Mouse (Mus musculus) G1E (cell line): ENCODE measurements at regions not wholly inside any gene's neighbourhood (a gene's known extent, or its start where the extent isn't known, plus 50 kb on each side); places are given as distances from the start of the nearest gene placed in this dataset.

Experiments
- ATAC-seq: 2 replicates; pipeline ENCODE4 v1.8.0; 2016; ENCODE audit warnings: mild to moderate bottlenecking; ENCODE audit not compliant: insufficient number of reproducible peaks, poor library complexity, low FRiP score, severe bottlenecking; ENCODE audit errors: extremely low read depth
- DNase-seq: peaks from one replicate; pipeline ENCODE4 v3.0.0; 2012; ENCODE audit warnings: low spot score
- H3K27me3 ChIP-seq: 2 replicates; pipeline ENCODE4 v1.6.1; 2012; ENCODE audit warnings: mild to moderate bottlenecking, low read length, inconsistent platforms; ENCODE audit not compliant: insufficient read depth
- H3K36me3 ChIP-seq: replicated peaks from 2 replicates; pipeline ENCODE3; 2012; ENCODE audit warnings: mild to moderate bottlenecking, inconsistent platforms
- H3K4me1 ChIP-seq: 2 replicates; pipeline ENCODE4 v1.6.1; 2012; ENCODE audit warnings: low read depth, low read length, inconsistent platforms, mixed read lengths; ENCODE audit not compliant: insufficient read depth
- H3K4me3 ChIP-seq: 2 replicates; pipeline ENCODE4 v1.5.1; 2012; ENCODE audit warnings: low read depth, mild to moderate bottlenecking, inconsistent platforms, low read length, moderate library complexity, mixed read lengths
- H3K9me3 ChIP-seq: replicated peaks from 2 replicates; pipeline ENCODE4 v1.6.1; 2012; ENCODE audit warnings: inconsistent platforms
- CTCF ChIP-seq: IDR thresholded peaks from 2 replicates; pipeline ENCODE4 v1.5.1; 2012; ENCODE audit warnings: low read depth, low read length, inconsistent platforms, mixed read lengths
- GATA1 ChIP-seq: IDR thresholded peaks from 2 replicates; pipeline ENCODE4 v1.6.1; 2012; ENCODE audit warnings: borderline replicate concordance, low read length, inconsistent platforms, mixed read lengths
- GATA2 ChIP-seq: IDR thresholded peaks from 2 replicates; pipeline ENCODE4 v1.6.1; 2012; ENCODE audit warnings: low read depth, low read length, inconsistent platforms, borderline replicate concordance
- POLR2AphosphoS5 ChIP-seq: IDR thresholded peaks from 2 replicates; pipeline ENCODE4 v1.6.1; 2012; ENCODE audit warnings: low read depth, low read length, inconsistent platforms; ENCODE audit not compliant: insufficient replicate concordance
- TAL1 ChIP-seq: conservative IDR thresholded peaks from 2 replicates; pipeline ENCODE4 v1.6.1; 2012; ENCODE audit warnings: low read depth, low read length, inconsistent platforms, mixed read lengths

GRCm38 (mm10) chr4:106175352-106175751 is 140.7 kb upstream of the Usp24 start:
- Histone ChIP-seq H3K4me3 (no peak overlapping the region), H3K4me1 (no peaks in the 10 kb centered on the region)
- DNase-seq: no peak

GRCm38 (mm10) chr4:106185745-106186501 is 130.1 kb upstream of the Usp24 start:
- ATAC-seq: no peak

More at GRCm38 (mm10) chr4:106175352-106175751, 140.7 kb upstream of the Usp24 start:
- Histone ChIP-seq H3K27me3 (no peaks in the 10 kb centered on the region), H3K36me3 (no peaks in the 10 kb centered on the region), H3K9me3 (peaks cover 19% of the 10 kb centered on the region)
- no peak for ATAC-seq
- TF ChIP-seq TAL1 (no peak), POLR2AphosphoS5 (no peak), CTCF (no peak), GATA2 (no peak), GATA1 (no peak)

GRCm38 (mm10) chr4:106186684-106187083 is 129.3 kb upstream of the Usp24 start:
- no peaks in the 10 kb centered on the region for H3K4me1 ChIP-seq
- H3K27me3 ChIP-seq: no peaks in the 10 kb centered on the region
- DNase-seq (no peak), ATAC-seq (no peak)
- H3K36me3 ChIP-seq: no peaks in the 10 kb centered on the region
- H3K4me3 ChIP-seq: no peak overlapping the region
- no peak for TF ChIP-seq TAL1
- no peak for TF ChIP-seq POLR2AphosphoS5
- H3K9me3 ChIP-seq: peaks cover 15% of the 10 kb centered on the region

More at GRCm38 (mm10) chr4:106185745-106186501, 130.1 kb upstream of the Usp24 start:
- peaks cover 12% of the 10 kb centered on the region for H3K9me3 ChIP-seq
- TF ChIP-seq TAL1 (no peak), POLR2AphosphoS5 (no peak), CTCF (no peak), GATA1 (no peak), GATA2 (no peak)
- H3K4me1 ChIP-seq: no peaks in the 10 kb centered on the region
- H3K4me3 ChIP-seq: no peak overlapping the region
- no peak for DNase-seq
- no peaks in the 10 kb centered on the region for H3K27me3 ChIP-seq
- no peaks in the 10 kb centered on the region for H3K36me3 ChIP-seq

- no peak for ATAC-seq
These were observed 125.8 kb upstream of the Usp24 start for GRCm38 (mm10) chr4:106190248-106190647.

GRCm38 (mm10) chr4:106191331-106191730 is 124.7 kb upstream of the Usp24 start:
- TF ChIP-seq POLR2AphosphoS5 (no peak), GATA1 (no peak), TAL1 (no peak), CTCF (no peak), GATA2 (no peak)
- no peak for ATAC-seq

More at GRCm38 (mm10) chr4:106190248-106190647, 125.8 kb upstream of the Usp24 start:
- DNase-seq: no peak
- Histone ChIP-seq H3K4me3 (no peak overlapping the region), H3K9me3 (peaks cover 15% of the 10 kb centered on the region), H3K27me3 (no peaks in the 10 kb centered on the region), H3K4me1 (no peaks in the 10 kb centered on the region), H3K36me3 (no peaks in the 10 kb centered on the region)
- no peak for TF ChIP-seq GATA2
- TF ChIP-seq POLR2AphosphoS5: no peak
- no peak for TF ChIP-seq CTCF
- TF ChIP-seq GATA1: no peak
- no peak for TF ChIP-seq TAL1

GRCm38 (mm10) chr4:106191843-106192242 is 124.2 kb upstream of the Usp24 start:
- DNase-seq: no peak
- no peak overlapping the region for H3K4me3 ChIP-seq
- peaks cover 7% of the 10 kb centered on the region for H3K9me3 ChIP-seq
- no peaks in the 10 kb centered on the region for H3K4me1 ChIP-seq
- TF ChIP-seq GATA1 (no peak), TAL1 (no peak), GATA2 (no peak), CTCF (no peak), POLR2AphosphoS5 (no peak)
- ATAC-seq: no peak
- H3K27me3 ChIP-seq: no peaks in the 10 kb centered on the region
- no peaks in the 10 kb centered on the region for H3K36me3 ChIP-seq

More at GRCm38 (mm10) chr4:106191331-106191730, 124.7 kb upstream of the Usp24 start:
- Histone ChIP-seq H3K9me3 (peaks cover 7% of the 10 kb centered on the region), H3K4me1 (no peaks in the 10 kb centered on the region), H3K4me3 (no peak overlapping the region), H3K36me3 (no peaks in the 10 kb centered on the region), H3K27me3 (no peaks in the 10 kb centered on the region)
- DNase-seq: no peak
